Mouse (Mus musculus) mouse embryonic stem cell (cell line): ENCODE results near the gene Trappc2l.

Source experiments
- in situ Hi-C, 2 experiments: fragments of 300-500 bp; cut with MboI; formaldehyde crosslinking; loops; 1 replicate in 1 of 2; 3 replicates in 1 of 2; pipeline ENCODE4 v1.14.3; 2019 to 2020; ENCODE audit warnings: low sequenced_read_pairs in 2 of 2, low pct_unique_long_range_greater_than_20kb in 1 of 2, mixed read lengths in 1 of 2; ENCODE audit not compliant: unreplicated experiment in 1 of 2

Gene Trappc2l

GRCm38 (mm10) chr8:122575735-122576647, 35.4 kb upstream of the Trappc2l start:
- in situ Hi-C loops: no loop called here

- in situ Hi-C loops: no loop called here
Observed at GRCm38 (mm10) chr8:122576648-122577022, 34.8 kb upstream of the Trappc2l start, which contains the start of gene Aprt. TSS of gene Aprt (minus strand) at chr8:122576909.

GRCm38 (mm10) chr8:122577116-122577515, 34.3 kb upstream of the Trappc2l start:
- in situ Hi-C loops: no loop called here

GRCm38 (mm10) chr8:122579196-122579595, 32.2 kb upstream of the Trappc2l start:
- in situ Hi-C loops: no loop called here

DNA sequence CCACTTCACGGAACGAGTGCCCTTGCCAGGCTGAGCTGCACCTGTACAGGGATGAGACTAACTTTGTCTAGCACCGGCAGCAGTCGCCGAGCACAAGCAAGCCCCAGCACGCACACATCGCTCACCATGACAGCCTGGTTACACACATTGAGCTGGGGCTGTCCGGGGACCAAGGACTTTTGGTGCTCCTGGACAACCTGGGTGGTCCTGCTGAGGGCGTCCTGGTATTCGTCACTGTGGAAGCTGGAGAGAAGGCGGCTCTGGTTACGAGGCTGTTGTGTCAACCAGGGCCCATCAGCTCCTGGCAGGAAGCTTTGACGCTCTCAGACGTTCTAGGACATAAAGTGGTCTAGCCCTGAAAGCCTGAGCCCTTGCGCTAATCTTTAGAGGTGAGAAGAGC, 30.5 kb upstream of the Trappc2l start:
- in situ Hi-C loops: no loop called here

DNA sequence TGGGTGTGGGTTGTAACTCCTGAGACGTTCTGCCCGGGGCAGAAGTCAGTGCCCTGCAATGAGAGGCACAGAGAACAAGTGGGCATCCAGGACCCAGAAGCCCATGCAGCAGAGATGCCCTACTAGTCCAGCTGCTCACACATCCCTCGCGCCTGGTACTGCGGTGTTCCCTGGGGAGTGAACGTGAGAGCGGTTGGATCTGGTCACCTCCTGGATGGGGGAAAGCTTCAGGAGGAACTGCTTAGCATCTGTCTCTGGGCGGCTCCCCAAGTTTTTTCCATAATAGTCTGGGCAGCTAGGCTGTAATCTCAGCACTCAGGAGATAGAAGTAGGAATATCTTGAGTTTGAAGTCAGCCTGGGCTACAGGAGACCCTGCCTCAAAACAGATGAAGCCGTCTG, 26.5 kb upstream of the Trappc2l start:
- in situ Hi-C loops: no loop called here

DNA sequence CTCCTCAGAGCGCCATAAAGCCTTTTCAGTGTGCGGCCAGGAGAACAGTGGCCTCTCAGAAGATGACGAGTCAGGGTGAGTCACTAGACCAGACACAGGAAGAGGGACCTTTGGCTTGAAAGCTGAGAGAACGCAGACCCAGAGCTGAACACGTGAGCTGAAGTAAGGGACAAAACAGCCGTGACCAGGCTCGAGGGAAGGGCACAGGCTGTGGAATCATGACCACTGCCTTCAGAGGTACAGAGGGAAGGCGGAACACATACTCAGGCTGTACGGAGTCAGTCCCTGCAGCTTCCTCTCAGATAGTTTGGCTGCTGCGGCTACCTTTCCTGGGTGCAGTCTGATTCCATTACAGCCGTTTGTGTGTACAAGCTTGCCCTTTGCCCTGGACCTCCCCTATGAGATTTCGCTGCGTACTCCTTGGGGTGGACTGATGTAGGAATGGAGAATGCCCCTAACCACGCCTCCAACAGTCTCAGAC, 26.0 kb upstream of the Trappc2l start:
- in situ Hi-C loops: no loop called here

DNA sequence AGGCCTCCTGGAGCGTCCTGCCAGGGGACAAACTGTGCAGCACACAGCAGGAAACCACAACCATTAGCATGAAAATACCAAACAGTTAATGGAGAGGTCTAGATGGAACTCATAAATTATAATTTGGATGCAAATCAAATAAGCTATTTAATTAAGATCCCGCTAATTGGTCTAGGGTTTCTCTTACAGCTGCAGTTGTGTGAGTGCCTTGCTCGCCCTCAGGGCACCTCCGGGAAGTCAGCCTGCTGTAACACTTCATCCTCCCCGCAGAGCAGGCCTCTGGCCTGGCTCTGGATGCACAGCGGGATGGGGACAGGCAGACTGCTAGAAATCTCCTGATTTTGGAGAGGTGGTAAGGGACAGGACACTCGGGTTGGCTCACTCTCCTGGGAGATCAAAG, 25.3 kb upstream of the Trappc2l start:
- in situ Hi-C loops: no loop called here

DNA sequence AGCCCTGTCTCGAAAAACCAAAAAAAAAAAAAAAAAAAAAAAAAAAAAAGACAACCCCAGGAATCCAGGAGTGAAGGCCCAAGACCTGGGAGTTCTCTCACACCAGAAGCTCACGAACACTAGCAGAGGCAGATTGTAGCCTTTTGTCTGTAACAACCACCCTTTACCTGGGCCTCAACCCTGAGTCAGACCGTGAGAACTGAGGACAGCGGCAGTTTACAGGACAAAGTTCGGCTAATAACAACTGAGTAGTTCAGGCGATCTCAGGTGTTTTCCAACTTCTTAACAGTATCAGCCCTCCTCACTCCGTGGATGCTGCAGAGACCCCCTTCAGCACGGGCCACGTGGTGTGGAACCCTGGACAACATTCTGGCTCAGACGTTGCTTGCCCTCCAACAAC, 24.7 kb upstream of the Trappc2l start:
- in situ Hi-C loops: no loop called here

GRCm38 (mm10) chr8:122593240-122593639, 18.2 kb upstream of the Trappc2l start:
- in situ Hi-C loops: no loop called here

GRCm38 (mm10) chr8:122593783-122594507, 17.5 kb upstream of the Trappc2l start:
- in situ Hi-C loops: no loop called here

- in situ Hi-C loops: no loop called here
Observed at GRCm38 (mm10) chr8:122596031-122596430, 15.4 kb upstream of the Trappc2l start.

- in situ Hi-C loops: no loop called here
Observed at GRCm38 (mm10) chr8:122600666-122601065, 10.8 kb upstream of the Trappc2l start.

DNA sequence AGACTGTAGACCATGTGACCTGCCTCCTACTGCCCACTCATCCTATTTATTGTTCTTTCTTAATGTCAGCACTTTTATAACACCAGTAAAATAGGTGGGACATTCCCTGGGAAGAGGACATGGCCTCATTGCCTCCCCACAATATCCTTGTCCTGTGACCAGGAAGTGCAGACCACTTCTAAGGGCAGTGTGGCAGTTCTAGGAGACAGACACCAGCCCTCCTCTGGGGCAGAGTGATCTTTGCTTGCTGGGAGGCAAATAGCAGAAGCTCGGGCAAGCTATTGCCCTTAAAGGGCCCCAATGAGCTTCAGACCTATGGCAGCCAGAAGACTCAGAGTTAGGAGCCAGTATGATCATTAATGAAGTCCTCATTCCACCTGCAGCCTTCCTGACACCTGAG, 6.8 kb upstream of the Trappc2l start:
- in situ Hi-C loops: no loop called here

GRCm38 (mm10) chr8:122605367-122605766, 6.1 kb upstream of the Trappc2l start:
- in situ Hi-C loops: no loop called here

DNA sequence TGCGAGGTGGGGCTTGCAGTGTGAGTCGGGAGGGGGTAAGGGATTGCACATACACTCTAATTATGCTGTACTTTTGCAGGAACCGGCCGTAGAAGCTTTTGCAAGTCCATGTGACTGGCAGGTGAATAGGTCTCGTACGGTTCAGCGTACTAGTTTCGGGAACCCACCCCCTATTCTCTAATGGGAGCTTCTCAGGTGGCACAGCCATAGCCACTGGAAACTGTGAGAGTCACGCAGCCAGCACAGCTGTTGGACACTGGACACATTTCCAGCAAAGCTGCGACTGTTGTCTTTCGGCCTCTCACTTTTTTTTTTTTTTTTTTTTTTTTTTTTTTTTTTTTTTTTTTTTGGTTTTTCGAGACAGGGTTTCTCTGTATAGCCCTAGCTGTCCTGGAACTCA, 4.6 kb upstream of the Trappc2l start:
- in situ Hi-C loops: no loop called here

DNA sequence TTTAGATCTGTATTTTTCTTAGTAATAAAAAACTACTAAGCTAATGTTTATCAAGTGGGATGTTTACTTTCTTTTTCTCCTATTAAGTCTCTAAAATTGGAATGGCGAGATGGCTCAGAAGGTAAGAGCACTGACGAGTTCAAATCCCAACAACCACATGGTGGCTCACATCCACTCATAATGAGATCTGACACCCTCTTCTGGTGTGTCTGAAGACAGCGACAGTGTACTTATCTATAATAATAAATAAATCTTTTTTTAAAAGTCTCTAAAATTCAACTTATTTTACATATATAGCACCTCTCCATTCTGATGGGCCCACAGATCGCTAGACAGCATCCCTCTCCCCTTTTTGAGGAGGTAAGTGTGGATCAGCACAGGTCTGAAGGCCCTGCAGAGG, 1.2 kb upstream of the Trappc2l start:
- in situ Hi-C loops: no loop called here

DNA sequence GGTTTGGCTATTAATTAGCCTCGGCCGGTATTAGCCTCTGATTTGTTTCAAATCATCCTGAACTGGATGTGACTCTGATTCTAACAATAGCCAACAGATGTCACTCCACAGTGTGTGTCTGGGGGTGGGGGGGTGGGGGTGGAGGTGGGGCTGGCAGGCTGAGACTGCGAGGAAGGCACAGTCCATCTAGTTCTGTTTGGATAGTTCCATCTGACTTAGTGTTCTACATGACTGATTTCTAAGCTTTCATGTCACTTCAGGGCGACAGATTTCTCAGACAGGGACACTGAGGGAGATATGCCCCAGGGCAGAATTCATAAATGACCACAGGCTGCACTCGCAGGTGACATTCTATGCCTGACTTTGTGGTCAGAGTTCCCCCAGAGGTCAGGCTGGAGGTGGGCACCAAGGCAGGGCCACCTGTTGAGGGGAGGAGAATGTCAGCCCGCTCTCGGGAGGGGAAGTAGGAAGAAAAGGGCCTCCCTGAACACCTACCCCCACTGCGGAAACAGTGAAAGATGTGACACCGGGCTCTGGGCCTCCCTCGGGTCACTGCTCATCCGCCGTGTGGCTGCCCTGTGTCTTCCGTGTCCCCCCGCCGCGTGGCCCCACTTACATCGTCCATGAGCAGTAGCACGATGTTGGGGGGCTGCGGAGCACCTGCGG, 695 bp upstream of the Trappc2l start:
- in situ Hi-C loops: no loop called here
